Mouse (Mus musculus): ENCODE measurements around the gene Aatk.

GRCm38 (mm10) chr11:120011761-120012560, 35.0 kb downstream of the Aatk start:
- no peak for TF ChIP-seq POLR2A (IDR thresholded peaks at IDR 0.05; ENCODE audit: control insufficient read depth, extremely low read depth, insufficient read depth, low read length, poor library complexity)
- TF ChIP-seq CTCF (IDR thresholded peaks at IDR 0.05; ENCODE audit: borderline replicate concordance, control insufficient read depth, extremely low read depth, insufficient read depth, low read length, poor library complexity), result no peak

Data from thymus, adult 2 months (tissue).